Mouse (Mus musculus): ENCODE measurements around the gene Prss54. TPM values are rescaled to one million over a fixed set of nuclear protein-coding genes. Genes with fewer than 3 reads are reported as not detected.

Gene Prss54
- 0.07 TPM in 1 of 2 replicates, not detected in the other for polyA plus RNA-seq (2012; rRNA removed)

DNA sequence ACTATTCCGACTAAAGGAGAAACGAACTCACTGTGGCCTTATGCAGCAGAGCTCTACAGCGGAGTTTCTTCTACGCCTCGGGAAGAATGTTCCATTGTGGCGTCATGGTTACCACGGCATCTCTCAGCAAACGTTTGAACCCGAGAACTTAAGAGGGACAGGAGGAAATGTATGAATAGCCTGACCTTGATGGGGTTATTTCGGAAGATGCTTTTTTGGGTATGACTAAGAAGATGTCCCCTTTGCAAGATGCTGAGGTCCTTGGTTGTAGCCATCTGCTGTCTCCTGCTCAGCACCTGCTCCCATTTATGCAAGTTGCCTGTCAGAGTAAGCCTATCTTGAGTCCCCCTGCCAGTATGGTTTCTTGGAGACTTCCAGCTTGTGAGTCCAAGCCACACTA, at the start of gene Prss54:
Prss54 (minus strand) TSS at position 101 of the 400 bp plus-strand sequence.
- Histone ChIP-seq H3K4me3 (ENCODE audit: control insufficient read depth, insufficient read depth, low read length) (no peak within 1 kb of the TSS), H3K4me1 (replicated peaks; ENCODE audit: control insufficient read depth, insufficient read depth, low read length) (no peaks in the 10 kb centered on the region), H3K27ac (ENCODE audit: control insufficient read depth, insufficient read depth, low read length) (no peak within 1 kb of the TSS), H3K27me3 (ENCODE audit: control insufficient read depth, insufficient read depth, low read length) (no peaks in the 10 kb centered on the region), H3K36me3 (ENCODE audit: control insufficient read depth, insufficient read depth, low read length) (no peaks in the 10 kb centered on the region)
- no peak for TF ChIP-seq POLR2A (IDR thresholded peaks at IDR 0.05; ENCODE audit: control insufficient read depth, extremely low read depth, insufficient read depth, low read length, poor library complexity)
- no peak for TF ChIP-seq CTCF (IDR thresholded peaks at IDR 0.05; ENCODE audit: borderline replicate concordance, control insufficient read depth, extremely low read depth, insufficient read depth, low read length, poor library complexity)
- DNase-seq = no peak
- 89% methylated on average over 10 of the region's 10 CpGs for WGBS

DNA sequence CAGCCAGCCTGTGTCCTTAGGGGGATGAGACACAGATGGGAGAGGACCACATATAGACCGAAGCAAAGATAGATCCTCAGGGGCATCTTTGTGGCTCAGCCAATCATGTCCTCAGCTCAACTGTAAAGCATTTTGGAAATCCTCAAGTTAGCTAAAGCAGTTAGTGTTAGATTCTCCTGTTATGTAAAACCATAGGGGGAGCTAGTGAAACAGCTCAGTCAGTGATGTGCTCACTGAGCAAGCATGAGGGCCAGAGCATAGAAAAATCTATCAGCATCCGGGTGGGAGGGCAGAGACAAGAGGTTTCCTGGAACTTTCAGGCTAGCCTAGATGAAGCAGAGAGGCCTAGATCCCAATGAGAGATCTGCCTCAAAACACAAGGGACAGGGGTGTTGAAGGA, 48.7 kb upstream of the Prss54 start:
- H3K4me3 ChIP-seq (ENCODE audit: control insufficient read depth, insufficient read depth, low read length) = no peak overlapping the region
- TF ChIP-seq CTCF (IDR thresholded peaks at IDR 0.05; ENCODE audit: borderline replicate concordance, control insufficient read depth, extremely low read depth, insufficient read depth, low read length, poor library complexity) = no peak
- TF ChIP-seq POLR2A (IDR thresholded peaks at IDR 0.05; ENCODE audit: control insufficient read depth, extremely low read depth, insufficient read depth, low read length, poor library complexity) = no peak
- H3K27me3 ChIP-seq (ENCODE audit: control insufficient read depth, insufficient read depth, low read length) = no peaks in the 10 kb centered on the region
- no peak for DNase-seq
- no peaks in the 10 kb centered on the region for H3K36me3 ChIP-seq (ENCODE audit: control insufficient read depth, insufficient read depth, low read length)
- no peak overlapping the region for H3K27ac ChIP-seq (ENCODE audit: control insufficient read depth, insufficient read depth, low read length)
- H3K4me1 ChIP-seq (replicated peaks; ENCODE audit: control insufficient read depth, insufficient read depth, low read length) = no peaks in the 10 kb centered on the region
- 93% methylated on average over 2 of the region's 2 CpGs for WGBS

DNA sequence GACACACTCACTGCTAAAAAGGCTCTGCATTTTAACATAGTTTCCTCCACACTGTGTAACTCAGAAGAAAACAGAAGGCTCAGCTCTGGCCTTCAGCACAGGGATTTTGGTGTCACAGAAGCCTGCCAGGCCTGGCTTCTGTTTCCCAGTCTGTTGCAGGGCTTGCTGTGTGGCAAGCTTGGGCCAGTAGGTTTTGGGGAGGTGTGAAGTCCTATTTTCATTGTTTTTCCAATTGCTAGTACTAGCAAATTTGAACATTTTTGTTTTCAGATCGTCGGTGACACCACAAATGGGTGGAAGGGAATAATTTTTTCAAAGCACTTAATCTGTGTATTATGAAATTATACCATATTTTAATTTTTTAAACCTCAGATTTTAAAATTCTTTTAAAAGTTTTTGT, 43.9 kb upstream of the Prss54 start:
- DNase-seq = no peak
- Histone ChIP-seq H3K4me3 (ENCODE audit: control insufficient read depth, insufficient read depth, low read length) (no peak overlapping the region), H3K4me1 (replicated peaks; ENCODE audit: control insufficient read depth, insufficient read depth, low read length) (no peaks in the 10 kb centered on the region), H3K27me3 (ENCODE audit: control insufficient read depth, insufficient read depth, low read length) (no peaks in the 10 kb centered on the region), H3K27ac (ENCODE audit: control insufficient read depth, insufficient read depth, low read length) (no peak overlapping the region), H3K36me3 (ENCODE audit: control insufficient read depth, insufficient read depth, low read length) (no peaks in the 10 kb centered on the region)
- TF ChIP-seq CTCF (IDR thresholded peaks at IDR 0.05; ENCODE audit: borderline replicate concordance, control insufficient read depth, extremely low read depth, insufficient read depth, low read length, poor library complexity) (no peak), POLR2A (IDR thresholded peaks at IDR 0.05; ENCODE audit: control insufficient read depth, extremely low read depth, insufficient read depth, low read length, poor library complexity) (no peak)
- 91% methylated on average over 2 of the region's 2 CpGs for WGBS

DNA sequence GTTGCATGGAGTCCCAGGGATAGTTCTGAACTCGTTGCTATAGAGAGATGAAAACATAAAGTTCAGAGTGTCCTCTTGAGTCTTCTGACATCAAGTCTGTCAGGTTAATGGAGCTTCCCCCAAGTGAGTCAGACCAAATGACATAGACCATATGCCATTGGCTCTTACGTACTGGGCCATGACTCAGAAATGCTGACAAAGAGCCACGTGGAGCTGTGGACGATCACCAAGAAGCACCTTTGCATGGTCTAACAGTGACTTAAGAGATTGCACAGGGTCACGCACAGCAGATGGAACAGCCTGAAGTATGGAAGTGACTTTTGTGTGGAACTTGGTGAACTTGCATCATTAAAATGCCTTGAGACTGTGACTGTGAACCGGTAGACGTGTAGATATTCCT, 40.2 kb upstream of the Prss54 start:
- DNase-seq = no peak
- Histone ChIP-seq H3K27ac (ENCODE audit: control insufficient read depth, insufficient read depth, low read length) (no peak overlapping the region), H3K36me3 (ENCODE audit: control insufficient read depth, insufficient read depth, low read length) (no peaks in the 10 kb centered on the region), H3K27me3 (ENCODE audit: control insufficient read depth, insufficient read depth, low read length) (no peaks in the 10 kb centered on the region), H3K4me1 (replicated peaks; ENCODE audit: control insufficient read depth, insufficient read depth, low read length) (no peaks in the 10 kb centered on the region), H3K4me3 (ENCODE audit: control insufficient read depth, insufficient read depth, low read length) (no peak overlapping the region)
- 95% methylated on average over 7 of the region's 7 CpGs for WGBS
- TF ChIP-seq POLR2A (IDR thresholded peaks at IDR 0.05; ENCODE audit: control insufficient read depth, extremely low read depth, insufficient read depth, low read length, poor library complexity) = no peak
- no peak for TF ChIP-seq CTCF (IDR thresholded peaks at IDR 0.05; ENCODE audit: borderline replicate concordance, control insufficient read depth, extremely low read depth, insufficient read depth, low read length, poor library complexity)

DNA sequence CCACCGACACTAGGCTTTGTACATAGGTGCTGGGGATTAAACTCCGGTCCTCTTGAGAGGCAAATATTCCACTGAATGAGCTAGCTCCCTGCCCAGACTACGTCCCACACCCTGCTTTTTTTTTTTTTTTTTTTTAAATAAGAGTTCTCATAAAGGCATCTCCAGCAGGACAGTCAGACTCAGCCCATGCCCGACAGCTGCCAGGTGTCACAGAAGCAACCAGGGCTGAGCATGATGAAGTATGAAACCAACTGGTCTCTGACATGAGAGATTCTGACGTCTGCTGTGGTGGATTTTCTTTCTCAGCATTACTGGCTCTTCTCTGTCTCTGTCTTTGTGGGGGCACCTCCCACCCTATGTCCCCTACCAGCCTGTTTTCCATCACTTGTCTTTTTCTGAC, 35.6 kb upstream of the Prss54 start:
- no peak for DNase-seq
- no peaks in the 10 kb centered on the region for H3K27me3 ChIP-seq (ENCODE audit: control insufficient read depth, insufficient read depth, low read length)
- no peak overlapping the region for H3K27ac ChIP-seq (ENCODE audit: control insufficient read depth, insufficient read depth, low read length)
- no peak for TF ChIP-seq CTCF (IDR thresholded peaks at IDR 0.05; ENCODE audit: borderline replicate concordance, control insufficient read depth, extremely low read depth, insufficient read depth, low read length, poor library complexity)
- no peak for TF ChIP-seq POLR2A (IDR thresholded peaks at IDR 0.05; ENCODE audit: control insufficient read depth, extremely low read depth, insufficient read depth, low read length, poor library complexity)
- WGBS = 78% methylated on average over 5 of the region's 5 CpGs
- H3K4me1 ChIP-seq (replicated peaks; ENCODE audit: control insufficient read depth, insufficient read depth, low read length) = no peaks in the 10 kb centered on the region
- no peak overlapping the region for H3K4me3 ChIP-seq (ENCODE audit: control insufficient read depth, insufficient read depth, low read length)
- no peaks in the 10 kb centered on the region for H3K36me3 ChIP-seq (ENCODE audit: control insufficient read depth, insufficient read depth, low read length)

DNA sequence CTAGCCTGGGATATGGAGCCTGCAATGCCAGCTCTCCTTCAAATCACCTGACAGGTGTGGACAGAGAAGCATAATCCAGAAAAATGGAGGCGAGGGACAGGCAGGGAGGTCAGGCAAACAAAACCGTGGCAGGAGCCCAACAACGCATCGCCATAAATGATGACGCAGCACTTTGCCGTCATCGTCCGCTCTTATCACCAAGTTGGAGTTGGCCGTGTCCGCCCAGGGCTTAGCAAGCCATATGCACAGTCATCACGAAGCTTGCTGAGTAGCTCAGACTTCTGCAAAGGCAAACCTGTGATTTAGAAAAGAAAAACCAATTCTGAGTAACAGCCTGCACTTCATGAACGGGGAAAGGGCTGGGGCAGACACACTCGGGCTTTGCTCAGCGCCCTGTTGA, 34.6 kb upstream of the Prss54 start:
- Histone ChIP-seq H3K4me3 (ENCODE audit: control insufficient read depth, insufficient read depth, low read length) (no peak overlapping the region), H3K4me1 (replicated peaks; ENCODE audit: control insufficient read depth, insufficient read depth, low read length) (no peaks in the 10 kb centered on the region), H3K36me3 (ENCODE audit: control insufficient read depth, insufficient read depth, low read length) (no peaks in the 10 kb centered on the region), H3K27me3 (ENCODE audit: control insufficient read depth, insufficient read depth, low read length) (no peaks in the 10 kb centered on the region), H3K27ac (ENCODE audit: control insufficient read depth, insufficient read depth, low read length) (no peak overlapping the region)
- no peak for DNase-seq
- WGBS = 75% methylated on average over 14 of the region's 14 CpGs
- TF ChIP-seq POLR2A (IDR thresholded peaks at IDR 0.05; ENCODE audit: control insufficient read depth, extremely low read depth, insufficient read depth, low read length, poor library complexity) = no peak
- no peak for TF ChIP-seq CTCF (IDR thresholded peaks at IDR 0.05; ENCODE audit: borderline replicate concordance, control insufficient read depth, extremely low read depth, insufficient read depth, low read length, poor library complexity)

DNA sequence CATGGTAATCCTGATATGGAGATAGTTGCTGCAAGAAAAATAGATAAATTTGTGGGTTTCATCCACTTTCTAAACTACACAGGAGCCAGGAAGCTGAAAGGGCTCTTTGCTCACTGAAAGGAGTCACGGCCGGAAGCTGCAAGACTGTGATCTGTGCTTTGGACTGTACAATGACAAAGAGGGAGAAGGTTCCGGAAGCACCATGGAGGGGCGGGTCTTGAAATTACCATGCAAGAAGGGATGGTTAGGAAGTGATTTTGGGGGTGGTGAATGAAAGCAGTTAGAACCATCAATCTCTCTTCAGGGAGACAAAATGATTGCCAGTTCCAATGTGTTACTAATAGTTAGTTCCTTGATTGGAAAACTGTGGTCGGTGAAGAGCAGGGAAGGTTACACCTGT, 33.3 kb upstream of the Prss54 start:
- 87% methylated on average over 5 of the region's 5 CpGs for WGBS
- no peaks in the 10 kb centered on the region for H3K27me3 ChIP-seq (ENCODE audit: control insufficient read depth, insufficient read depth, low read length)
- H3K36me3 ChIP-seq (ENCODE audit: control insufficient read depth, insufficient read depth, low read length) = no peaks in the 10 kb centered on the region
- H3K27ac ChIP-seq (ENCODE audit: control insufficient read depth, insufficient read depth, low read length) = no peak overlapping the region
- no peak overlapping the region for H3K4me3 ChIP-seq (ENCODE audit: control insufficient read depth, insufficient read depth, low read length)
- TF ChIP-seq POLR2A (IDR thresholded peaks at IDR 0.05; ENCODE audit: control insufficient read depth, extremely low read depth, insufficient read depth, low read length, poor library complexity) (no peak), CTCF (IDR thresholded peaks at IDR 0.05; ENCODE audit: borderline replicate concordance, control insufficient read depth, extremely low read depth, insufficient read depth, low read length, poor library complexity) (no peak)
- H3K4me1 ChIP-seq (replicated peaks; ENCODE audit: control insufficient read depth, insufficient read depth, low read length) = no peaks in the 10 kb centered on the region
- no peak for DNase-seq
